Mouse (Mus musculus) gastrocnemius, adult 2 months (tissue): ENCODE data around the gene Fam131c. TPM values are rescaled to one million over a fixed set of nuclear protein-coding genes. Genes with fewer than 3 reads are reported as not detected.
A peak's percentile ranks its signal among the peaks of the same experiment; 100 is the strongest.

Experiments
- DNase-seq: peaks from one replicate; pipeline ENCODE4 v3.0.0; 2022
- H3K27ac ChIP-seq: fragments of 200-600 bp; 2 replicates; pipeline ENCODE4 v1.8.1; 2022; ENCODE audit warnings: mild to moderate bottlenecking
- H3K4me3 ChIP-seq: fragments of 200-600 bp; 2 replicates; pipeline ENCODE4 v1.8.1; 2022; ENCODE audit warnings: mild to moderate bottlenecking, moderate library complexity
- CTCF ChIP-seq: fragments of 200-600 bp; IDR thresholded peaks from 2 replicates; pipeline ENCODE4 v1.8.1; 2022; ENCODE audit warnings: antibody characterized with exemption, mild to moderate bottlenecking, moderate library complexity
- intact Hi-C: fragments of 180-260 bp; cut with DNase I; formaldehyde crosslinking; loops from one replicate; pipeline ENCODE4 v1.15.1; 2025
- microRNA-seq: library from miRNA; unstranded; fragments of <30 nt; microRNA quantifications from one replicate; pipeline ENCODE4 v1.2.0, GENCODE M21; 2021
- total RNA-seq, 2 experiments: library from RNA; stranded (reverse); gene quantifications; 2 replicates each; pipeline ENCODE4 v1.2.3; 2021

The Fam131c gene
- total RNA-seq, 2 experiments from 2014 or later: 0.20 TPM; not detected in 1

GRCm38 (mm10) chr4:141423288-141423687, 55.3 kb downstream of the Fam131c start:
- DNase-seq: peak; percentile 72
- TF ChIP-seq CTCF: no peak
- intact Hi-C loops: no loop called here
- Histone ChIP-seq H3K4me3 (peak overlapping the region; percentile 75), H3K27ac (peak overlapping the region; percentile 92)

- H3K4me3 ChIP-seq: peak overlapping the region; percentile 75
- TF ChIP-seq CTCF: no peak
- DNase-seq: no peak
- intact Hi-C loops: no loop called here
- peak overlapping the region; percentile 92 for H3K27ac ChIP-seq
Measured at GRCm38 (mm10) chr4:141423691-141424431, 55.8 kb downstream of the Fam131c start.

GRCm38 (mm10) chr4:141425484-141426479, 57.8 kb downstream of the Fam131c start:
- Histone ChIP-seq H3K27ac (peak overlapping the region; percentile 98), H3K4me3 (peak overlapping the region; percentile 74)
- peak; percentile 83 for DNase-seq
- intact Hi-C loops: loop anchor here (1.0 kb wide), 1 partner anchor 16 kb away; no protein-coding TSS in a partner anchor
- peak; percentile 20; the same call in 1 of the 2 replicates for TF ChIP-seq CTCF

DNA sequence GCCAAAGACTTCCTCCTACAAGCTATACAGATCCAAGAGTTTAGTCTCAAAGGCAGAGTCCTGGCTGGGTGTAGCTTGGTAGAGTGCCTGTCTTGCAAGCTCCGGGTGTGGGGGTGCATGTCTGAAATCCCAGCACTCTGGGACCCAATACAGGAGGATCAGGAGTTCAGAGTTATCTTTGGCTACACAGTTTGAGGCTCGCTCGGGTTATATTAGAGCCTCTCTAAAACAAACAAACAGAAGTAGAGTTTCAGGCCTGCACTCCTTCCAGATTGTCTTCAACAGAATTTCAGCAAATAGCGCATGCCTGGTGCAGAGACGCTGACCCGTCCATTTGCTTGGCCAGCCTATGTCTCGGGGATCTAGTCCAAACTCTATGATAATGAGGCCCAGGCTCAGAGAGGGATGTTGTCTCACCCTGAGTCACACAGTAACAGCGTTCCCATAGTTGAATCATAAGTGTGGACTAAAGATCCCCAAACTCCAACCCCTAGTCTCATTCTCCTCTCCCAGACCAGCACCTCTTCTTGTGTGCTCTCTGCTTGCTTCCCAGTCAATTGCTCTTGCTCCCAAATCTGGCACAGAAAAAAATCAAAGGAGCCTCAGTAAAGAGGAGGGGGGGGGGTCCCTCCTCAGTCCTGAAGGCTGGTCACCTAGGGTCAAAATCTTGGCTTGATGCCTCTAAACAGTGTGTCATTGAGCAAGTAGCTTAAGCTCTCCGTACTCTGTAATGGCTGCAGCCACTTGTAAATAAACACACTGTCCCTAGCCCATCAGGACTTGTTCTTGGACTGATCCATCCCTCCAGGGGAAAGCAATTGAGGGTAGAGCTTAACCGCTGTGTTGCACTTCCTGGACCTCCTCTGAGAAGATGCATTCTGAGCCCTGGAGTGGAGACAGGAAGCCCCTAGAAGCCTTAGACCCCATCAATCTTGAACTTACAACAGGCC, 59.1 kb downstream of the Fam131c start:
- Histone ChIP-seq H3K4me3 (peak overlapping the region; percentile 74), H3K27ac (peak overlapping the region; percentile 98)
- intact Hi-C loops: loop anchor here (1.0 kb wide), 1 partner anchor 18 kb away; no protein-coding TSS in a partner anchor
- DNase-seq: no peak
- no peak for TF ChIP-seq CTCF

GRCm38 (mm10) chr4:141427921-141428320, 59.9 kb downstream of the Fam131c start:
- H3K4me3 ChIP-seq: no peak overlapping the region
- intact Hi-C loops: no loop called here
- H3K27ac ChIP-seq: no peak overlapping the region
- TF ChIP-seq CTCF: no peak
- no peak for DNase-seq

DNA sequence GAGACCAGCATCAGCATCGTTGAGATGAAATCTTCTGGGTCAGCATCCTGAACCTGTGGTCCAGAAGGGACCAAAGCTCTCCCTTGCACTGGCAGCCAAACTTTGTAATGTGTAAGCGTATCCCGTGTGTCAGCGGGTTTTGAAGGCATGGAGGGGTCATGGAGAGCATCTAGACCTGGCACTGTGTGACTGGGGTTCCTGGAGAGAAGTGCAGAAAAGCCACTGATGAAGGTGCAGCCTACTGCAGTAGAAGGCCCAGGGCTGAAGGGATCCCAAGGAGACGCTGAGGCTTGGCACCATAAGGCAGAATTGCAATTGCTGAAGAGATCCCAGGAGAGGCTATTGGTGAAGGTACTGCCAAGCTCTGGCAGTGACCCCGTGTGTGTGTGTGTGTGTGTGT, 61.4 kb downstream of the Fam131c start:
- intact Hi-C loops: no loop called here
- Histone ChIP-seq H3K27ac (no peak overlapping the region), H3K4me3 (no peak overlapping the region)
- no peak for DNase-seq
- TF ChIP-seq CTCF: no peak

DNA sequence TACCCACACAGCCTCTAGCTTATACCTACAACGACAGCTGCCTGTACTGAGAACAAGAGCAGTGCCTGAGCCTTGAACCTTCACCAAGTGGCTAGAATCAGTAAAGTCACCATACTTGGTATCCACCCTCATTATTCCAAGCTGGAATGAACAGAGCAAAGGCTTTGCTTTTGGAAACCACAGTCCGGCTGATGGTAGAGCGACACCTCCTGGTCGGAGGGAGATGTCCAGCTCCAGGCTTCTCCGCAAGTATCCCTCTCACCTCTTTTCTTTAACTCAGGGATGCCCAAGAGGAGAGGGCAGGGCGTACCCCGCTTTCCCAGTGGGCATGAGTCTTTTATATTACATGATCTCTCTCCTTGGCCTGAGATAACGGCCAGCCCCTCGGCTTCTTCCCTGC, 61.8 kb downstream of the Fam131c start:
- peak; percentile 68 for DNase-seq
- TF ChIP-seq CTCF: peak; percentile 80
- Histone ChIP-seq H3K4me3 (no peak overlapping the region), H3K27ac (no peak overlapping the region)
- intact Hi-C loops: loop anchor here (1.0 to 5.0 kb wide), 2 partner anchors 24 to 77 kb away; no protein-coding TSS in a partner anchor

DNA sequence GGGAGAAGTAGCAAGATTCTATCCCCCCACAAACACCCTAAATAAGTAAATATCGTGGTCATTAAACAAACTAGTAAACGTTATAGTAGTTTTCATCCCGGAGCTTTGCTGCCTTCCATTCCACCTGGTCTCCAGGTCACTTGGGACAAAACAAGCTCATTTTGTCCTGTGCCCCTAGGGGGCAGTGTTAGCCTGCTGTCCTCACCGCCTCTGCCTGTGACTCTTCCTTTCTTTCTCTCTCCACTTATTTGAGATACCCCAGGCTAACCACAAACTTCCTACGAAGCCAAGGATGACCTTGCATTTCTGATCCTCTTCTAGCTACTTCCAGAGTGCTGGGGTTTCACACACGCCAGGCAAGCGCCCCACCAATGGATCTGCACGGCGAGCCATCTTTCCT, 63.0 kb downstream of the Fam131c start:
- Histone ChIP-seq H3K27ac (peak overlapping the region; percentile 17; the same call in 1 of the 2 replicates), H3K4me3 (no peak overlapping the region)
- peak; percentile 83 for DNase-seq
- intact Hi-C loops: loop anchor here (1.0 to 5.0 kb wide), 4 partner anchors 25 to 144 kb away; no protein-coding TSS in a partner anchor
- TF ChIP-seq CTCF: peak; percentile 97; the same call in 1 of the 2 replicates

DNA sequence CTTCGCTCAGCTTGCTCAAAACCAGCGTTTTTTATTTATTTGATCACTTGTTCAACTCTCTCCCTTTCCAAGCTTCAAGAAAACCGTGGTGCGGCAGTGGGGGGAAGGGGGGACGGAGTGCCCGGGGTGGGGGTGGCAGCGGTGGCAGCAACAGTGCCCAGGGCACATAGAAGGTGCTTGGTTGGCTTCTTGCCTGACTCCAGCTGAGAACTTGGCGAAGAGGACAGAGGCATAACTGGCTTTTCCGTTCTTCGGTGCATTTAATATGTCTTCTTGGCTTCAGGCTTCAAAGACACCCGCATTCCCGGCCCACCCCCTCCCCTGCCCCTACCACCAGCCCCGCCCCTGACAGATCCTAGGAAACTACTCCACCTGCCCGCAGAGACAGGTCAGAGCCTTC, 64.6 kb downstream of the Fam131c start:
- DNase-seq: no peak
- no peak for TF ChIP-seq CTCF
- Histone ChIP-seq H3K4me3 (no peak overlapping the region), H3K27ac (no peak overlapping the region; the same call in 1 of the 2 replicates)
- intact Hi-C loops: loop anchor here (5.0 kb wide), 1 partner anchor 75 kb away; no protein-coding TSS in a partner anchor

GRCm38 (mm10) chr4:141433191-141433590, 65.2 kb downstream of the Fam131c start:
- no peak overlapping the region for H3K4me3 ChIP-seq
- H3K27ac ChIP-seq: no peak overlapping the region
- intact Hi-C loops: loop anchor here (5.0 kb wide), 1 partner anchor 74 kb away; no protein-coding TSS in a partner anchor
- TF ChIP-seq CTCF: no peak
- DNase-seq: no peak

Small RNA genes within 50 kb of the gene (microRNA-seq; reads per million reads assigned to microRNA genes)
- gene Gm25690: not detected

Other genes starting within 250 kb of the Fam131c start
- gene Szrd1, start 228.4 kb upstream of the Fam131c start, total RNA-seq: 100 to 1,000 TPM; 146 to 163 TPM
- gene Fbxo42, start 220.3 kb upstream of the Fam131c start, total RNA-seq: 10 to 100 TPM; 10.8 to 10.9 TPM
- not detected for gene Rsg1, start 154.3 kb upstream of the Fam131c start, total RNA-seq
- gene Arhgef19, start 128.7 kb upstream of the Fam131c start, total RNA-seq: under 1 TPM; 0.31 to 0.33 TPM
- 1 to 10 TPM; 1.8 to 2.6 TPM for gene Epha2, start 67.0 kb upstream of the Fam131c start, total RNA-seq
- gene Clcnka, start 30.5 kb downstream of the Fam131c start, total RNA-seq: not detected
- gene Clcnkb, start 47.8 kb downstream of the Fam131c start, total RNA-seq: under 1 TPM in 1 of 2 experiments, not detected in 1; 0.25 TPM
- gene Hspb7, start 52.6 kb downstream of the Fam131c start, total RNA-seq: 100 to 1,000 TPM; 223 to 468 TPM
- 1 to 10 TPM in 1 of 2 experiments, under 1 TPM in 1; 0.92 to 1.6 TPM for gene Srarp, start 67.9 kb downstream of the Fam131c start, total RNA-seq
- 10 to 100 TPM; 30.2 to 30.6 TPM for gene Zbtb17, start 76.4 kb downstream of the Fam131c start, total RNA-seq
- gene Spen, start 170.4 kb downstream of the Fam131c start, total RNA-seq: 10 to 100 TPM; 23.3 to 25.1 TPM
- 1 to 10 TPM; 1.1 to 1.5 TPM for gene Fblim1, start 237.9 kb downstream of the Fam131c start, total RNA-seq